Mouse (Mus musculus) olfactory bulb, adult 2 months (tissue): ENCODE data around the gene Pbld2.

Experiments
- CTCF ChIP-seq: fragments of 200-500 bp; IDR thresholded peaks from 2 replicates; pipeline ENCODE4 v1.5.1; 2012; ENCODE audit warnings: low read depth, mild to moderate bottlenecking, low read length, moderate library complexity; ENCODE audit not compliant: insufficient read depth
- POLR2A ChIP-seq: fragments of 200-500 bp; IDR thresholded peaks from 2 replicates; pipeline ENCODE4 v1.6.1; 2012; ENCODE audit warnings: mild to moderate bottlenecking, low read depth, low read length, moderate library complexity; ENCODE audit not compliant: insufficient read depth

DNA sequence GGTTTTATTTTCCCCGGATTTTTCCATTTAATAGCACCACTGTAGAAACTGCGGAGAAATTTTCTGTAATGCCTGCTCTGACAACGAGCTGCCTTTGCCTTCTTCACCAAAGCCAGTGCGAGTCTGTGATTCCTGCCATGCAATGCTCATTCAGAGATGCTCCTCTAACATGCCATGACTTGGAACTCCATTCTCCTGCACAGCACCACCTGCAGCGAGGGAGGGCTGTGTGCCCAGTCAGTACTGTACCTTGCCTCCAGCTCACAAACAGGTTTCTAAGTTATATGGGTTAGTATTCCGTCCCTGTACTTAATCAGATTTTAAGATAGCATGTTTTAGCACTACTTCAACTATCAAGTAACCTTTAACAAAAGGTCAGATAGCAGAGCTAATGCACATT is 12.6 kb upstream of the Pbld2 start:
- TF ChIP-seq POLR2A (no peak), CTCF (no peak)
